Mouse (Mus musculus): ENCODE data around the gene Misp.
A peak's percentile ranks its signal among the peaks of the same experiment; 100 is the strongest.

Misp gene

DNA sequence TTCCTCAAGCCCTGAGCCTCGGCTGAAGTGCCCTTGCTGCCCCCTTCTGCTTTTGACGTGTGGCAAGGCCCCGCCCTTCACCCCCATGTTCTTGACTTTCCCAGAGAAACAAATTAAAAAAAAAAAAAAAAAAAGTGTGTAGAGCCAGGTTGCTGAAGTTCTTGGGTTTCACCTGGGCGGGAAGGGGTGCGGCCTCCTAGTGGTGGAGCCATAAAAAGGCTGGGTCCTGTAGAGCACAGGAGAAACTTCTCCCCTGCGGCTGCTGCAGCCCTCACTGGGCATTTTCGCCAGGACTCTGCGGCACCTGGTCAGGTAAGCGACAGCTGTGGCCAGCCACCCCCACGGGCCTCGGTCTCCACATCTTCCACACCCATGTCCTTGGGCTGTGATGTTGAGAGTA, at the start of gene Misp:
Gene Misp, plus strand, starts transcription at position 208 of the 400 bp plus-strand sequence.
- DNase-seq (ENCODE audit: low spot score in 2 of 2) = peak in 1 of 2 experiments; percentile 60

DNA sequence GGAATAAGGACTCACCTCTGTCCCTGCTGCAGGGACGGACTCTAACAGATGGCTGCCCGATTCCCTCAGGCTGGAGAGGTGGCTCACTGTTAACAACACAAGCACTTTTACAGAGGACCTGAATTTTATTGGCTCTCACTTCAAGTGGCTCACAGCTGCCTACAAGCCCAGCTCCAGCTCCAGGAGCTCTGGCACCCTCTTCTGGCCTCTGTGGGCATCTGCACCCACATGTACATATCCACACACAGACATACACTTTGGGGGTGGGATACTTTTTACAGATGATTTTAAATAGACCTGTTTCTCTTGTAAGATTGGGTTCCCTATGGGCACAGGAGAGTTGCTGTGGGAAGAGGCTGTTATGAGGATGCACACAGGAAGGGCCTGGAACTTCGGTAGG, 48.5 kb upstream of the Misp start:
- no peak for DNase-seq (ENCODE audit: low spot score in 2 of 2)

DNA sequence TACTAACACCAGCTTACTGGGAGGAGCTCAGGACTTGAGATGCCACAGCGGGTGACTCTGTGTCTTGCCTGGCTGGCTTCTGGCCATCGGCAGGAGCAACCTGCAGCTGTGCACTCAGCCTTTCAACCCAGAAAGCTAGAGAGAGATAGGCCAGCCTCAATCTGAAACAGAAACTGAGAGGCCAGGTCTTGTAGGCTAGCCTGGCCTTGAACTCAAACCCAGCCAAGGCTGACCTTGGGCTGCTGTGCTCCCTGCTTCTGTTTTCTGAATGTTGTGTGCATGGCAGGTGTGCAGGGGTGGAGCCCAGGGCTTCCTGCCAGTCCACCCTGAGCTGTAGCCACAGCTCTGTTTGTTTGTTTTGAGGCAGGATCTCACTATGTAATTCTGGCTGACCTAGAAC, 47.6 kb upstream of the Misp start:
- DNase-seq (ENCODE audit: low spot score in 2 of 2) = no peak

DNA sequence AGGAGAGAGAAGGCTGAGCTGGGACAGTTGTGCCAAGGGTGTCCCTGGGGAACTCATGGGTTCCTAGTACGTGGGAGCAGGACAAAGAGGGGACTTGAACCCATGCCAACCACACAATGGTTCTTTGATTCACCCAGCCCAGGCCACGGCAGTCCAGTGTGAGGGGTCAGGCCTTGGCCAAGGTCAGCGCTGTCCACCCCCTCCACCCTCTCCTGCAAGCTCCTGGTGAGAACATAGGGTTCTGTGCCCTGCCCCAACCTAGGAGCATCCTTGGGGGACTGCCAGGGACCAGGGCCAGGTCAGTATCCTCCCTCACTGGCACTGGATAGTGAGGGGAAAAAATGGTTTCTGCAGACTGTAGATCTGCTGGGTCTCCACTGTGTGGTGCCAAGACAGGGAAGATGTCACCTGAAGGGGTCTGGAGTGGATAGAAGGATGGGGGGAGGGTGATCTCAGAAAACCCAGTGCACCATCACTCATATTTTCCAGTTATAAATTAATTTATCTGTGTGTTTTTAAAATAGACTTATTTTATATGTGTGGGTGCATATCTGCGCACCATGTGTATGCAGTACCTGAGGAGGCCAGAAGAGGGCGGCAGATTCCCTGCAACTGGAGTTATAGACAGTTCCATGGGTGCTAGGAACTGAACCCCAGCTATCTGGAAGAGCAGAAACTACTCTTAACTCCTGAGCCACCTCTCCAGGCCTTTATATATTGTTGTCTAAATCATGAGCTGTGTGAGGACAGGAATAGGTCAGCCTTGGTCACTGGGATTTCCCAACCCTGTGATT, 46.1 kb upstream of the Misp start:
- no peak for DNase-seq (ENCODE audit: low spot score in 2 of 2)

DNA sequence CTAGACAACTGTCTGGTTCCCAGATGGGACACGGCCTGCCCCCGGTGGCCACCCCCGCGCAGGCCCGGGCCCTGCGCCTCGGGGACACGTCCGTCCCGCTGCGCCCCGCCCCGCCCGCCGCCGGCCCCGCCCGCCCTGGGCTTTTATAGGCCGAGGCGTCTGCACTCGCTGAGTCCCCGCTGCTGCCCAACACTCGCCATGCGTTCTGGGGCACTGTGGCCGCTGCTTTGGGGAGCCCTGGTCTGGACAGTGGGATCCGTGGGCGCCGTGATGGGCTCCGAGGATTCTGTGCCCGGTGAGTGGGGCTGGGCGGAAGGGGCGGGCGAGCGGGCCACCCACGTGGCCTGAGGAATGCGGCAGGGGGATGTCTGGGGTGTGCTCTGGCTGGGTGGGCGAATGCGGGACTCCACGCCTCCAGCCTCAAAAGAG, 43.7 kb upstream of the Misp start, which contains the start of gene Fstl3:
Gene Fstl3, plus strand, starts transcription at position 170 of the 429 bp plus-strand sequence.
- no peak for DNase-seq (ENCODE audit: low spot score in 2 of 2)

DNA sequence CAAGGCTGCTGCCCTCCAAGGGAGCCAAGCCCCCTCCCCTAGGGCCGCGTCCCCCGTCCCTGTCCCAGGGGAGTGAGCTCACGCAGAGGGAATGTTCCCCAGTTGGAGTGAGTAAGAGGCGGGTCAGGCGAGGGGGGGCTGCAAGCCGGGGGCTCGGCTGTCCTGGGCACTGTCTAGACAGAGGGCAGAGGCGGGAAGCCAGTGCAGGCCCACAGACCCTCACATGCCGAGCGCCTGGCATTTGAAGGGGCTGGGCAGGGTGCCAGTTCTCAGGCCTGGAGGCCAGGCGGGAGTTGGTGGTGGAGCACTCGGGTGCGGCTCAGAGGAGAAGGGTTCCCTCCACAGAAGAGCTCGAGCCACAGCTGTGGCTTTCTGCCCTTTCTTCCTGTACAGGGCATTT, 42.8 kb upstream of the Misp start:
- DNase-seq (ENCODE audit: low spot score in 2 of 2) = no peak

DNA sequence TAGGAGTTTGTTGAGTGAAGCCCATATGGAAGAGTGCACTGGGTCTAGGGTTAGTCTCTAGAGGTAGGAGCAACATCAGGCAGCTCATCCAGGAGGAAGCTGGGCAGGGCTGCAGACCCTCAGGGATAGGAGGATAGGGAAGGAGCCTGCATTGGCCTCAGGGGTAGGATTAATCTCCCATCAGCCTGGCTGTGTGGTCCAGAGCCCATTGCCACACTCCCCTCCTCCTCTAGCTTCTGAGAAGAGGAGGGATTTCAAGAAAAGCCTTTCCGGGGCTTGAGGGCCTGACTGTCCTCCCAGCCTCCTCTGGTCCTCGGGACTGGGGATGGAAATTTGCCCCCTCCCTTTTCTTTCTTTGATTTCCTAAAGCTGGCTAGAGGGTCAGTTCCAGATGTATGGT, 41.6 kb upstream of the Misp start:
- DNase-seq (ENCODE audit: low spot score in 2 of 2) = no peak

DNA sequence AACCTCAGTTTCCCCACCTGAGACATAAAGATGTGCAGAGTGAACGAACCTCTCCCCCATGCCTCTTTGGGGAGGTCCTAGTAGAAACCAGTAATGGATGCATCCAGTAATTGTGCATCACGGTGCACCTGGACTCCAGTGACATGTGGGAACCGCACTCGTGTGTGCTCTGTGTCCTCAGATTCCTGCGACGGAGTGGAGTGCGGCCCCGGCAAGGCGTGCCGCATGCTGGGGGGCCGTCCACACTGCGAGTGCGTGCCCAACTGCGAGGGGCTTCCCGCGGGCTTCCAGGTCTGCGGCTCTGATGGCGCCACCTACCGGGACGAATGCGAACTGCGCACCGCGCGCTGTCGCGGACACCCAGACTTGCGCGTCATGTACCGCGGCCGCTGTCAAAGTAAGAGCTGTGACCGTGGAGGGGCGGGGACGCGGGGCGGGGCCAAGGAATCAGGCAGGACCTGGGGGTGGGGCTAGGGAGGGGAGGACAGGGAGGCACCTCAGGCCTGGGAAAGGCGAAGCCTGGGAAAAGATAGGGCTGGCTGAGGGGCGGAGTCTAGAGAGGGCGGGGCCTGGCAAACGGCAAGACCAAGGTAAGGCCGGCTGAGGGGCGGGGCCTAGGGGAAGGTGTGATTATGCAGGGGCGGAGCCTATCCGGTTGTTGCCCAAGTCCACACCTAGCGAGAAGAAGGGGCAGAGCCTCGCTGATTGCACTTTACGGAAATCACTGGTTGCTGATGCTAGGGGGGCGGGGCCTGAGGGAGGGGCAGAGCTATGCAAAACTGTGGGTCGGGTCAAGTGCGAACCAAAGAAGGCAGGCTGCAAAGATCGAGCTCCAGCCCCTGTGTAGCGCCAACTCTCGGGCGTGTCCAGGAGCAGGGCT, 40.8 kb upstream of the Misp start:
- DNase-seq (ENCODE audit: low spot score in 2 of 2) = peak; percentile 95 to 97

DNA sequence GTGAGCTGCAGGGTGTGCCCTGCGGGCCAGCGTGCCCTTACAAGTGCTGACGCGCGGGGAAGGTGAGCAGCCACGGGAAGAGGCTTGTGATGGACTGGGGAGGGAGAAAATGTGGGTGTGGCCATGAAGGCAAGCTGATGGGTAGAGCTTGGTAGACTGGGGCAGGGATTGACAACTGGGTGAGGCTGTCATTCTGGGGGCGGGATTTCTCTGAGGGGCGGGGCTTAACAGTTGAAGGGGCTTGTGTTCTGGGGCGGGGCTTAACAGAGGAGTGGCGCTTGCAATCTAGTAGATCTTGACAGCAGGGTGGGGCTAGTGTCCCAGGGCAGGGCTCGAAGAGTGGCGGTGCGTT, 40.1 kb upstream of the Misp start:
- peak in 1 of 2 experiments; percentile 76 for DNase-seq (ENCODE audit: low spot score in 2 of 2)

DNA sequence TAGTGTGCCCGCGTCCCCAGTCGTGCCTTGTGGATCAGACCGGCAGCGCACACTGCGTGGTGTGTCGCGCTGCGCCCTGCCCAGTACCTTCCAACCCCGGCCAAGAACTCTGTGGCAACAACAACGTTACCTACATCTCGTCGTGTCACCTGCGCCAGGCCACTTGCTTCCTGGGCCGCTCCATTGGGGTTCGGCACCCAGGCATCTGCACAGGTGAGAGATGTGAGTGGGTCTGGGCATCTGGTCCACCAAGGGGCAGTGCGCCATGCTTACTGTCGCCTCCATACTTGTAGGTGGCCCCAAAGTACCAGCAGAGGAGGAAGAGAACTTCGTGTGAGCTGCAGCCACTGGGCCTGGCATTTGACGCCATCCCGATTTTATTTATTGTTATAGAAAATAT, 39.6 kb upstream of the Misp start:
- DNase-seq (ENCODE audit: low spot score in 2 of 2) = no peak

DNA sequence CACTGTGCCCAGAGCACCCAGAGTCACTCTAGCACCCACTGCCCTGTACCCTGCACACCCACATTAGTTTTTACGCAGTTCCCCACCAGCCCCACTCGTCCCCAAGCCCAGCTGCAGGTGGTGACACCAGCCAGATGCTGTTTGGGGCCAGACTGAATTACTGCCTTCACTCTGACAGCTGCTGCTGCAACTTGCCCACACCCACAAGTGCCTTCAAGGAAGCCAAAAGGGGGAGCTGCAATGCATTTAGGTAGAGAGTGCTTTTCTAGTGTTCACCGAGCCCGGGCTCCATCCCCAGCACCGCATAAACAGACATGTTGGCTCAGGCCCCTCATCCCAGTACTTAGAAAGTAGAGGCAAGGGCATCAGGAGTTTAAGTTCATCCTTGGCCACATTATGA, 38.8 kb upstream of the Misp start:
- DNase-seq (ENCODE audit: low spot score in 2 of 2) = no peak

DNA sequence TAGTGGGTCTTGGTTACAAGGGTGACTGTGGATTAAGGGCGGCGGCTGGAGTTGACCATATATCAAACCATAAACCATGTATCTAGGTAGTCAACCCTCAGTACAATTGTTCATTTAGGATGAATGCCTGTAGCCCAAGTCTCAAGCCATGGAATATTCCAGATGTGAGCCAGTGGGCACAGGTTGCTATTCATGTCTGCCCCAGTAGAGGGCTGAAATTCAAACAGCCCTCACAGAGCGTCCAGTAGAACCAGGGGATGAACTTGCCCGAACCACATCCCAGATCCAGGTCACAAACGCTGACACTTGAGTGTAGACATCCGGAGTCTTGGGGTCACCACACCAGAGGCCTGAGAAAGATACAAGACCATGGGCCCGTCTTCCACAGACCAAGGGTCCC, 37.7 kb upstream of the Misp start:
- DNase-seq (ENCODE audit: low spot score in 2 of 2) = no peak

DNA sequence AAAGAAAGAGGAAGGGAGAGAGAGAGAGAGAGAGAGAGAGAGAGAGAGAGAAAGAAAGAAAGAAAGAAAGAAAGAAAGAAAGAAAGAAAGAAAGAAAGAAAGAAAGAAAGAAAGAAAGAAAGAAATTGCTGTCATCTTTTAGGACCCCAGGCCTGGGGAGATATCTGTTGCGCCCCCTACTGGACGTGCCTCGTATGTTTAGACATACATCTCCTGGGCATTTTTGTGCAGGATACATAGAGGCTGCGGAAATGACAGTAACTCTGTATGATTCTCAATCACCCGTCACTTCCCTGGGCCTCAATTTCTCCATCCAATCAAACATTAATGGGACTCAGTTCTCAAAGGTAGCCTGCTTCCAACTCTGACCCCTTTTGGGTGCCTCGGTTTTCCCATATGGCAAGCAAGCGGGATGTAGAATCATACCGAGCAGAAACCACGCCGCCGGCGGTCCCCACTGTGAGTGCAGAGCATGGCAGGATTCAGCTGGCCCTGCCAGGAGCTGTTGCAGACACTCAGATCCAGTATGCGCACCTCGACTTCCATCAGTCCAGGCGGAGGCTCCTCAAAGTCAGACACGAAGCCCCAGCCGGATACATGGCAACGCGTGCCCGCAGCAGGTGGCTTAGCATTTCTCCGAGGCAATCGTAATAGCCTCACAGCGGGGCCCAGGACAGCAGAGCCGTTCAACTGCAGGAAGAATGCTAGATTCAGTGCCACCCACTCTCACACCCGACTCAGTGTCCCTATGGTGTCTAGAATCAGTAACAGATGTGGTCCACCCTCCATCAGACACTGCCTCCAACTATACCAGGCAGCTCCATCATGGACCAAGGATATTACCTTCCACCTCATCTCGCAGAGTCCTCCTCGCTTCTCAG, 36.6 kb upstream of the Misp start:
- DNase-seq (ENCODE audit: low spot score in 2 of 2) = peak; percentile 55 to 80

DNA sequence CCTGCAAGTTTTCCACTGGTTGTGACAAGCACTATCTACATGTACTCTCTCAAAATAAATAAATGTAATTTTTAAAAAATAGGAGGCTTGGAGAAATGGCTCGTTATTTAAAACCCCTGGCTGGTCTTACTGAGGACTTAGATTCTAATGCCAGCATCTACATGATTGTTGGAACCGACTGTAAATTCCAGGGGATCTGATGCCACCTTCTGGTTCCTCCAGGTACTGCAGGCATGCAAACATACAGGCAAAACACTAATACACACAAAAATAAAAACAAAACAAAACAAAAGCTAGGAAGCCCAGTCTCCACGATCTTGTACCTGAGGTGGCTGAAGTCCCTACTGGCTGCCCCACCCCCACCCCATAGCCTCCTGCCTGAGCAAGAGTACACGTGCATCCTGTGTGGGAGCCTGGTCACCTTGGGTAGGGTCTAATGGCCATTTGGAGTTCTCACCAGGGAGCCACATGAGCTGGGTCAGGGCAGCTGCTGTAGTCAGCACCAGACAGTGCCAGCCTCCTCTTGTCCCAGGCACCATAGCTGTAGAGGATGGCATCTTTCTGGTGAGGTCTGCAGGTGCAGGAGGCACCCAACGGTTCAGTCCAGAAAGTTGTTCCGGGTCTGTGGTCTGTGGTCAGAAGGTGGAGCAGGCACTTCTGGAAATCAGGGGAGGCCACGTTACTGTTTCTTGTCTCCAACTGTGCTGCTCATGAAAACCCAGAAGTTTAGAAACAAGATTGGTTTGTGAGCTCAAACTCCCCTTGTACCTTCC, 32.2 kb upstream of the Misp start:
- DNase-seq (ENCODE audit: low spot score in 2 of 2) = peak; percentile 76 to 92

DNA sequence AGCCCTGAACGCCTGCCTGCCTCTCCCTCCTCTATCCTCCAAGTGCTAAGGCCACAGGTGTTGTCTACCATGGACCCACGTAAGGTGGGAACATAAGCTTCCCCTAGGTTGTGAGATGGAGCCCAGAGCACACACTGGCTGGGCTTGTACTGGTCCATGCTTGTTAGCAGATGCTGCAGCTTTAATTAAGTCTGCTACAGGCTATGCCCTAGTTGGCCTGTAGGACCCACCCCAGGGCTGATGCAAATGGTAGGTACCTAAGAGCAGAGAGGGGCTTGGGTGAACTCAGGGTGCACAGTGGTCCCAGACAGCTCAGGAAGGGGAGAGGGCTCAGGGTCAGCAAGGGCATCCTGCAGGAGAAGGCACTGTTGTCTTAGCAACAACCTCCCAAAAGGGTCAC, 31.2 kb upstream of the Misp start:
- no peak for DNase-seq (ENCODE audit: low spot score in 2 of 2)

DNA sequence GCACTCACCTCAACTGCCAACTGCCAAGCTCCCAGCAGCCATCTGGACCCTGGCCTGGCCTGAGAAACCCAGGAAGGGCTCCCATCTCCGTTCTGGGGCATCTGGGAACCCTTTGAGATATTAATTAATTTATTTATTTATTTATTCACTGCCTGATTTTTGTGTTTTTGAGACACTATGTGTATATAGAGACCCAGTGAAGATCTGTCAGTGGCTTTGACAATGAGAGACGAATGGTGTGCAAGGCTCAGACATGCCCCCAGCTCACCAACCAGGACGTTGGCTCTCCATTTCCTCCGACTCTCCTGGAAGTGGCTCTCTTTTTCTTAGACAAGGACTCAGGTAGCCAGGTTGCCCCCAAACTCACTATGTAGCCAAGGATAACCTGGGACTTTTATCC, 29.9 kb upstream of the Misp start, which contains the start of gene Prss57:
Gene Prss57, minus strand, starts transcription at position 101 of the 400 bp plus-strand sequence.
- DNase-seq (ENCODE audit: low spot score in 2 of 2) = no peak

DNA sequence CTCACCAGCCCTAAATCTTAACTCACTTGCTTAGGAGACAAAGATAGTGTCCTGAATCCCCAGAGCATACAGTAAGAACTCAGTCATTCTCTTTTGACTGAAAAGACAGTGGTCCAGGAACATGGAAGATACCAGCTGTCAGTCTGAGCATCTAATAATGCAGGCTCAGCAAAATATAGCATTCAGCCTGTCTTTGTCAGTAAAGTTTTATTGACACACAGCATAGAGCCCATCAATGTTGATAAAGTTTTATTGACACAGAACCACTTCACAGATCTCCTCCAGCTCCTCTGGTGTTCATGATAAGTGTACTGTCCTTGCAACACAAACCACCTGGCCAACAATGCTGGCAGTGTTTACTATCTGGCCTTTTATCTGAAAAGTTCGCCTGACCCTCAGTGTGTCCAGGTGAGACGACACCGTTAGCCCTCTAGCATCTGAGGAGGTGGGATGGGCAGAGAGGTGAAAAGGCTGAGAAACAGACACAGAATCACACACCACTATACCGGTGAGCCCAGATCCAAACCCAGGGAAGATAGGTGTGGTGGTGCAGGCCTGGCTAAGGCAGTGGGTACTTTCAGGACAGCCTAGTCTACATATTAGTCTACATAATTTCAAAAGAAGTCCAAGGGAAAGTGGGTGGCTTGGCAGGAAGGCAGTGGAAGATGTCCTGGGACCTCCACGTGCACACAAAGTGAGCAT, 28.3 kb upstream of the Misp start:
- no peak for DNase-seq (ENCODE audit: low spot score in 2 of 2)

DNA sequence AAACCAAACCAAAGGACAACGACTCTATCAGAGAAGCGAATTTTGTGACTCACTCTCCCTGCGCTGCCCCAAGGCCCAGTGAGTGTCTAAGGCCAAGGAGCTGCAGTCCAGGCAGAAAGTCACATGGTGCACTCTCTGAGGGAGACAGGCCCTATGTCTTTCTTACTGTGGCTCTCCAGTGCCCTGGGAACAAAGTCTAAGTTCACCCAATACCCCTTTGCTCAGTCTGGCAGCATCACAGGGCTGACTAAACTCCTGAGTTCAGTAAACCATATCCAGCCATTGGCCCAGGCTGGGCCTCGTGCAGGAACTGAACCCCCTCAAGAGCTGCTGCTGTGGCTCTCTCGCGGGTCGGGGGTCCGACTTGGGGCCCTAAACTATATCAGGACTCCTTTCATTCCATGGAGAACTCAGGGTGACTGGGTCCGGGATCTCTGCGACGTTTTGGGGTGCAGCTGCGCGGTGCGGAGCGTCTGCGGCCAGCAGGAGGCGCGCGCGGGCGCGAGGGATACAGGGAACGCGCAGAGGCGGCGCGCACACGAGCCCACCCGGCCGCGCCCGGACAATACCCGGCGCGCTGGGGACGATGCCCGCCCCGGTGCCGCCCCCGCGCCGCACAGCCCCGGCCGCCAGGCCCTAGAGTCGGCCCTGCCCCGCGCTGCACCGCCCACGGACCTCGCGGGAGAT, 27.6 kb upstream of the Misp start, which contains the start of gene Palm:
Gene Palm, plus strand, starts transcription at position 522 of the 687 bp plus-strand sequence.
- peak; percentile 73 to 93 for DNase-seq (ENCODE audit: low spot score in 2 of 2)

DNA sequence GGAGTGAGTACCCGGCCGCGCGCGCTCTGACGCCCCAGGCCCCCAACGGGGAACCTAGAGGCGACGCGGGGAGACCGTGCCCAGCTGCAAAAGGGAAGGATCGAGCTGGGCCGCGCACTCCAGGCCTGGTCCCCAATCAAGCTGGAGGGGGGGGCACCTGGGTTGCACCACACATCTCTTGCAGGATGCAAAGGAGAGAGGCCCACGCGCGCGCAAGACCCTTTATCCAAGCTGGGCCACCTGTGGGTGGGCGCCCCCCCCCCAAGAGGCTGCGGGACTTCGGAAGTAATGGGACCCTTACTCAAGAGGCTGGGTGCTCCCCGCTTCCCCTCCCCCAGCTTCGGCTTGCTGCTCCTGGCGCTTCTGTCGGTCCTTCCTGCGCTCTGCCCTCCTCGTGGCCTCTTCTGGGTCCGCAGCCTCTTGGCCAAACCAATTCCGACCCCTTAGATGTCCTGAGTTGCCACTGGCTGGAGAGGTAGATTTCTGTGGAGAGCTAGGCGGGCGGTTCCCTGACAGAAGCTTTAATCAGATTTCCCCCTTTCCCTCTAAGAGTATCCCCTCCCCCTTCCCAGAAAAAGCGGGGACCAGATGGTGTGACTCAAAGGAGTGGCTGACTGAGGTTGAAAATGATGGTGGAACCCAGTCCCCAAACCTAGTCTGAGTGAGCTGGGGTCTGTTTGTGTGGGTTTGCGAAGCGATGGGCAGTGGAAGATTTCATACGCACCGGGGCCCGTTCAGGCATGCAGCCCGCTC, 26.9 kb upstream of the Misp start:
- DNase-seq (ENCODE audit: low spot score in 2 of 2) = no peak
